Mouse (Mus musculus): Measurements from ENCODE around the gene Ppp1cc. TPM values are rescaled to one million over a fixed set of nuclear protein-coding genes. Genes with fewer than 3 reads are reported as not detected.
"Not testable (repeated sequence)": the region's sequence is repeated elsewhere in the genome, so short reads cannot be mapped to it uniquely, and the experiment has no call there.

Gene Ppp1cc
- total and polyA plus RNA-seq, 3 experiments = 36.6 to 207 (median 181) TPM

GRCm38 (mm10) chr5:122212820-122213219 lies 54.7 kb downstream of the Ppp1cc start:
- DNase-seq = not testable (repeated sequence)

DNA sequence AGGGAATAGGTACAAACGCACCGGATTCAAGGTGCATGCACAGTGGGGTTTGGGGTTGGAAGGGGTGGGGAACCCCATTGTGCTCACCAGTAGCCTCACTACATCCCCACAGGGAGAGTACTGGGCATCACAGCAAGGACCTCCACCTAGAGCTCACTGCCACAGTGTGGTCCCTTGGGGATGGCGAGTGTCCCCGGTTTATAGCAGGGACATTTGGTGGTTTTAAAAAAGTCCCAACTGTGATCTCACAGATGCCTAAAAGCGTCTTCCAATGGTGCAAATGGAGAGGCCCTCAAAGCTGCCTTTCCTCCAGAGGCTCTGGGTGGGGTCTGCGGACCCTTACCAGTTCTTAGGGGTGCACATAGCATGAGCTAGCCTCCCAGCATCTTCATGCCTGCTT lies 55.8 kb downstream of the Ppp1cc start:
- DNase-seq = no peak

DNA sequence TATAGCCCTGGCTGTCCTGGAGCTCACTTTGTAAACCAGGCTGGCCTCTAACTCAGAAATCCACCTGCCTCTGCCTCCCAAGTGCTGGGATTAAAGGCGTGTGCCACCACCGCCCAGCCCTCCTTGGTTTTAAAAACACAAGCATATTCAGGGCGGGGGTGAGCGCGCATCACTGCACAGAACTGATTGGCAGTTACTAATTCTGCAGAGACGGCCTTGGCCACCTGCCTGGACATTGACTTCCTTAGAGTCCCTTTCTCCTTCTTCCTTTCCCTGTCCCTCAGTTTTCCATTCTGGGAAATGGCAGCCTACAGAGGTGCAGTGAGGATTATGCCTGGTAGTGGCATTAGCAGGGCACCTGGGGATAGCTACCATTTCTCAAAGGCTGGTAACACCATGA lies 59.6 kb downstream of the Ppp1cc start:
- DNase-seq = no peak

GRCm38 (mm10) chr5:122218109-122218905 lies 60.2 kb downstream of the Ppp1cc start:
- no peak for DNase-seq

- DNase-seq = no peak
These were observed 60.9 kb downstream of the Ppp1cc start for GRCm38 (mm10) chr5:122218928-122219327.

DNA sequence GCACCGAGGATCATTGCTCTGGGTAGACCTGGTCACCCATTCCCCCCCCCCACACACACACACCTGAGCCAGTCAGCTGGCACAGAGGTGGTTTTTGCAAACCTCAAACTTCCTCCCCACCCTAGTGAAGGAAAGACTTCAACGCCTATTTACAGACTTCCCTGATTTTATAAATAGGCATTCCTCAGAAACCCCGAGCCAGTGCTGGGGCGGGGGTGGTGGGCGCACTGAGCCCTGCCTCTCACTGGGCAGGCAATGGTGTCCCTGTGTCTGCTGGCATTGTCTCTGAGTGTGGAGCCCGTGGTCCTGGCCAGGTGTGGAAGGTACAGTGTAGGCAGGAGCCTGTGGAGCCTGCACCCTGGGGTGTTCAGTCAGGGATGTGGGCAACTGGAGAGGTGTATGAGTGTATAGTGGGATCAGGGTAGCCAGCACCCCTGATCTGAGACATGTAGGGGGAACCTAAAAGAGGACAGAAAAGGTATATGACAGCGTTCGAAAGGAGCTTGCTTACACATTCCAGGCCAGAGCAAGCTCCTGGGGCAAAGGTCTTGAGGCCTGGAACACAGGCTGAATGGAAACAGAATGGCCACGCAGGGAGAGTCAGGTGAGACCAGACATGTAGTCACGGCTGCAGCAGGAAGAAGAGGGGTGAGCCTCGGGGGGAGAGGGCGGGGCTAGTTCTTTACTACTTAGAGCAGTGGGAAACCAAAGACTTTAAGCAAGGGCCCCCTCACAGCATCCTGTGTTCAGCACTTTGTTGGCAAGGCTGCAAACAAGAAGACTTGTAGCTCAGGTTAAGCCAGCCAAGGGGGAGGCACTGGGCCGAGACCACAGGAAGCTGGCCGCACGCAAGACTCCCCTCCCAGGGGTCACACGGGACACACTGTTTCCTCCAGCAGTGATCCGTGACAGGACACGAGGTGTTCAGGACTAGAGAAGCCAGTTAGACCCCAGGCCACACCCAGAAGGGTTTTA lies 61.9 kb downstream of the Ppp1cc start:
- DNase-seq = no peak

- DNase-seq = no peak
These were observed 63.0 kb downstream of the Ppp1cc start for GRCm38 (mm10) chr5:122221085-122221484.

DNA sequence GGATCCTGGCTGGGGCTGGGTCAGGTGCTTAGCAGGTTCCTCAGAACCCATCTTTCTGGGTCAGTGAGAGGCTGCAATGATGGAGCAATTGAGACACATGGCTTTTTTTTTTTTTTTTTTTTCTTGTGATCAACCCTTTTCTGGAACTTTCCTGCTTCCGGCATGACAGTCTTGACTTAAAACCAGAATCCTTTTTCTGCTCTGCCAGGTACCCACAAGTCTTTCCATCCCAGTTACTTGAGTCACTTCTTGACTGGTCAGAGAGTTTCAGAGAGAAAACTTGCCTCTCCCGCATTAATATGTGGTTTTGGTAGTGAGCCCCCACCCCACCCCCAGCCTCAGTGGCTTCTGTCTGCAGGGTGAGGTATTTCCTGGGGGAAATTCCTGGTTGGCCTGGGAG lies 66.2 kb downstream of the Ppp1cc start:
- DNase-seq = no peak

Other genes with a start within 250 kb of the Ppp1cc start
- gene Cux2, start 108.2 kb upstream of the Ppp1cc start, total RNA-seq (2021) = 10 to 100 TPM; 14.4 to 22.0 TPM
- gene Cux2, start 108.2 kb upstream of the Ppp1cc start, polyA plus RNA-seq (2012; rRNA removed) = 32.2 and 37.6 TPM in 2 replicates
- not detected for gene Myl2, start 57.3 kb upstream of the Ppp1cc start, total RNA-seq (2021)
- not detected in 2 replicates for gene Myl2, start 57.3 kb upstream of the Ppp1cc start, polyA plus RNA-seq (2012; rRNA removed)
- gene Ccdc63, start 17.5 kb upstream of the Ppp1cc start, total RNA-seq (2021) = not detected
- gene Ccdc63, start 17.5 kb upstream of the Ppp1cc start, polyA plus RNA-seq (2012; rRNA removed) = not detected in 2 replicates
- 1 to 10 TPM; 1.8 to 2.4 TPM for gene Hvcn1, start 48.5 kb downstream of the Ppp1cc start, total RNA-seq (2021)
- 2.5 and 3.7 TPM in 2 replicates for gene Hvcn1, start 48.5 kb downstream of the Ppp1cc start, polyA plus RNA-seq (2012; rRNA removed)
- 10 to 100 TPM; 11.4 to 14.2 TPM for gene Tctn1, start 106.2 kb downstream of the Ppp1cc start, total RNA-seq (2021)
- gene Tctn1, start 106.2 kb downstream of the Ppp1cc start, polyA plus RNA-seq (2012; rRNA removed) = 47.0 and 58.3 TPM in 2 replicates
- gene Pptc7, start 126.1 kb downstream of the Ppp1cc start, total RNA-seq (2021) = 10 to 100 TPM; 52.0 to 63.4 TPM
- gene Pptc7, start 126.1 kb downstream of the Ppp1cc start, polyA plus RNA-seq (2012; rRNA removed) = 46.3 and 57.5 TPM in 2 replicates
- gene Rad9b, start 196.0 kb downstream of the Ppp1cc start, total RNA-seq (2021) = 1 to 10 TPM; 1.9 to 2.8 TPM
- 2.3 and 2.4 TPM in 2 replicates for gene Rad9b, start 196.0 kb downstream of the Ppp1cc start, polyA plus RNA-seq (2012; rRNA removed)
- 100 to 1,000 TPM; 128 to 165 TPM for gene Vps29, start 196.1 kb downstream of the Ppp1cc start, total RNA-seq (2021)
- 13.1 and 18.5 TPM in 2 replicates for gene Vps29, start 196.1 kb downstream of the Ppp1cc start, polyA plus RNA-seq (2012; rRNA removed)
- gene Gpn3, start 213.6 kb downstream of the Ppp1cc start, total RNA-seq (2021) = 10 to 100 TPM; 24.6 to 32.6 TPM
- 48.0 and 62.7 TPM in 2 replicates for gene Gpn3, start 213.6 kb downstream of the Ppp1cc start, polyA plus RNA-seq (2012; rRNA removed)
- 10 to 100 TPM; 24.2 to 38.5 TPM for gene Fam216a, start 214.1 kb downstream of the Ppp1cc start, total RNA-seq (2021)
- 24.7 and 27.4 TPM in 2 replicates for gene Fam216a, start 214.1 kb downstream of the Ppp1cc start, polyA plus RNA-seq (2012; rRNA removed)
- gene Arpc3, start 233.6 kb downstream of the Ppp1cc start, total RNA-seq (2021) = 100 to 1,000 TPM; 250 to 287 TPM
- gene Arpc3, start 233.6 kb downstream of the Ppp1cc start, polyA plus RNA-seq (2012; rRNA removed) = 103 and 112 TPM in 2 replicates